Mouse (Mus musculus): ENCODE results near the gene Tex101.
"Not testable (repeated sequence)": the region's sequence is repeated elsewhere in the genome, so short reads cannot be mapped to it uniquely, and the experiment has no call there.

The Tex101 gene
- long read RNA-seq, experiment 1 = 0 reads
- long read RNA-seq, experiment 2 = 0 reads

DNA sequence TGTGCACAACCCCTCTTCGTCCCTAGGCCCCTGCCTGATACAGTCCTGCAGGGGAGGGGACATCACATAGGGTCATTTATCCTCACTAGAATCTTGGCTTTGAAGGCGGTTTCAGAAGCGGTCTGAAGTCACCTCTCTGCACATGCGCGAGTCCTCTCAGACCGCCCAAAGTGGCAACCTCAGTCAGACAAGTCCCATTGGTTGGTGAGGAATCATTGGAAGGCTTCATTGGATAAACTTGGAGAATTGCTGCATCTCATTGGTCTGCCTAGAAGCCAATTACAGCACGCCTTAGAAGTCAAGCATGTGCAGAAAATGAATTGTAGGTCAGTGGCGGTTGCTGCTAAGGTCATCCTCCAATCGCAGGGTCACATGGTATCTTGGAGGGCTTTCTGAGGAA is at the start of gene Tex101:
Gene Tex101, minus strand, starts transcription at position 101 of the 400 bp plus-strand sequence.
- intact Hi-C loops (cut with DNase I) = no loop called here

DNA sequence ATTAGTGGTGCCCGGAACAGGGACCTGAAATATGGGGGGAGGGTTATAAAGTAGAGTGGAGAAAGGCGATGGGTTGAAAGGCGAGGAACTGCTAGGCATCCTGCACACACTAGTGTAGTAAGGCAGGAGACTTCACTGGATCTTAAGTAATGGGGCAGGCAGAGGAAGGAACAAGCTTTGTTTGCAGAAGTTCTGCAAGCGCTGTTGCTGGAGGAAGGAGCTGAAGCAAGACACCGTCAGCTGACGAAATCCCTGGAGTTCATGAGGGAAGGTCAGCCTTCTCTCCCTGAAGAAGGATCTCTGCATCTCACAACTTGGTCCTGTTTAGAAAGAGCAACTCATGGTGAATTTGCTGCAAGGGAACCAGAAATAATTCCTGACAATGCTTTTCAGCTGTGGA is 38.6 kb upstream of the Tex101 start:
- intact Hi-C loops (cut with DNase I) = no loop called here

DNA sequence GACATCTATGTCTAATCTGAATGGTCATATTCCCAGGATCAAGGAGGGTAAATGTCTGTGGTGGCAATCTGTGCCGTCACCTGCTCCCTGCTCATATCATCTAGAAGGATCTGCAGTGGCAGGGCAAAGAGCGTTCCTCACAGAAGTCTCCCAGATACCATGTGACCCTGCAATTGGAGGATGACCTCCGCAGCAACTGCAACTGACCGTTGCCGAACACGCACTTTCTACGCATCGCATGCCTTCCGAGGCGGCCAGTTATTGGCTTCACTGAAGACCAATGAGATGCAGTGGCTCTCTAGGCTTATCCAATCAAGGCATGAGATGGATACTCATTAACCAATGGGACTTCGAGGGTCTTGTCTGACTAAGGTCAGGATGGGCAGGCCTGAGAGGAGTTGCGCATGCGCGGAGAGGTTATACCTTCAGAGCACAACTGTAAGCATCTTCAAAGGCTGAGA is 32.4 kb upstream of the Tex101 start, which contains the start of gene BC049730:
Gene BC049730, plus strand, starts transcription at position 411 of the 461 bp plus-strand sequence.
- intact Hi-C loops (cut with DNase I) = no loop called here

DNA sequence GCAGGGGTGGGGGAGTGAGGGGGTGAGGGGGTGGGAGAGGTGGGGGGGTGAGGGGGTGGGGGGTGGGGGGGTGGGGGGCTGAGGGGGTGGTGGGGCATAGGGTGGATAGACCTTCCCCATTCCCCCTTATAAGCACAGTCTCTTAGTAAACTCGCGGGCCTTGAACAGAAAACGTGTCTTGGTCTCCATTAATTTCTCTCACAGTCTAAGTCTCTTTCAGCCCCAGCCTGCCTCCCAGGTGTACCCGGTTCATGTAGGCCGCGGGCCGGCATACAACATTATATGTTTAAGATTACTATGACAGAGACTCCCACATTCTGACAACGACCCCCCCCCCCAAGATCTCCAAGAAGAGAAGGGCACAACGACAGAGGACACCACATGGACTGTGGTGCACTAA is 26.4 kb upstream of the Tex101 start:
- intact Hi-C loops (cut with DNase I) = not testable (repeated sequence)

DNA sequence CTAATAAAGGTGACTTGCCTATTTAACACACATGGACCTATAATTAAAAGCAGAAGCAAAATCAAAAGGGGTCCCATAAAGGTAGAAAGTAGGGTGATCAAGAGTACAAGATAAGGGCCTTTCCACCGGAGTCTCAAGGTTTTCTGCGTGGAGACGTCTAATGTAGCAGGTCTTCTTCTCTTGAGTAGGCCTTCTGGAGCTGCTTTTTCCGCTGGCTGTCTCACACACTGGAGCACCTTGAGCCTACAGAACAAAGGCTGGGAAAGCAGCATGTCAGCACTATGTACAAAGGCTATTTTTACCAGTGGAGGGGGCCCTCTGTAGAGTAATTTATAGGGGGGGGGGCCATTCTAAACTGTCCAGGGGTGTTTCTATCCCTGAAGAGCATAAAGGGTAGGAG is 21.4 kb upstream of the Tex101 start:
- intact Hi-C loops (cut with DNase I) = not testable (repeated sequence)

DNA sequence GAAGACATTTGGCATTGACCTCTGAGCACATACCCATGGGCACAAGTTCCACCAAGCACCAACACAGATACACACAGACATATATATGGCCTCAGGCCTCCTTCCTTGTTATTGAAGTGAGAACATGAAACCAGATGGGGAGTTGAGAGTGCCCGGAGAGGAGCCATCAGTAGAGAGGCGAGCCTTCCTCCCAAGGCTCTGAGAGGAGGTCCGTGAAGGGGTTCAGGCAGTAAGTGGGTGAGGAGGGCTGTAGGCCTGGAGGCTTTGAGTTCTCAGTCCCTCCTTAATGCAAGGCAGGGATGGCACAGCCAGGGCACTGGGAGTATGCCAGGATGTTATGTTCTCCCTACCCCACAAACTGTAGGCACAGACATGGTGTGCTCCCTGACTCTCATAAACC is 16.2 kb upstream of the Tex101 start:
- intact Hi-C loops (cut with DNase I) = not testable (repeated sequence)

DNA sequence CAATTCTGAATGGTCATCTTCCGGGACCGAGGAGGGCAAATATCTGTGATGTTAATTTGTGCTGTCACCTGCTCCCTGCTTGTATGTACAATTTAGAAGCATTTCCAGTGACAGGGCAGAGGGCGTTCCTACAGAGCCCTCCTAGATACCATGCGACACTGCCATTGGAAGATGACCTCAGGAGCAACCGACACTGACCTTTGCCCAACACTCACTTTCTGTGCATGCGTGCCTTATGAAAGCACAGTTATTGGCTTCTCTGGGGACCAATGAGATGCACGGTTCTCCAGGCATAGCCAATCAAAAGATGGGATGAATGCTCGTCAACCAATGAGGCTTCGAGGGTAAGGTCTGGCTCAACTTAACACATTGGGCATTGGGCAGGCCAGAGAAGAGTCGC is 11.0 kb upstream of the Tex101 start:
- intact Hi-C loops (cut with DNase I) = not testable (repeated sequence)

DNA sequence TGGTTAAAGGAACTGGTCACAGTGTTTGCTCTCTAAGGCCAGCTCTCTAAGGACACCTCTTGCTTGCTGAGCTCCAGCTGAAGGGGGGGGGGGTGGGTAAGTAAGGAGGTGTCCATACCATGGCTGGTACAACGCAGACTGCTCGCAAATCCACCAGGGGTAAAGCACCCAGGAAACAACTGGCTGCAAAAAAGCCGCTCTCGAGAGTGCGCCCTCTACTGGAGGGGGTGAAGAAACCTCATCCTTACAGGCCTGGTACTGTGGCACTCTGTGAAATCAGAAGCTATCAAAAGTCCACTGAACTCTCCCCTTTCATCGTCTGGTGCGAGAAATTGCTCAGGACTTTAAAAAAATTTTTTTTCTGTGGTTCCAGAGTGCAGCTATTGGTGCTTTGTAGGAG is 7.6 kb upstream of the Tex101 start:
- intact Hi-C loops (cut with DNase I) = not testable (repeated sequence)

DNA sequence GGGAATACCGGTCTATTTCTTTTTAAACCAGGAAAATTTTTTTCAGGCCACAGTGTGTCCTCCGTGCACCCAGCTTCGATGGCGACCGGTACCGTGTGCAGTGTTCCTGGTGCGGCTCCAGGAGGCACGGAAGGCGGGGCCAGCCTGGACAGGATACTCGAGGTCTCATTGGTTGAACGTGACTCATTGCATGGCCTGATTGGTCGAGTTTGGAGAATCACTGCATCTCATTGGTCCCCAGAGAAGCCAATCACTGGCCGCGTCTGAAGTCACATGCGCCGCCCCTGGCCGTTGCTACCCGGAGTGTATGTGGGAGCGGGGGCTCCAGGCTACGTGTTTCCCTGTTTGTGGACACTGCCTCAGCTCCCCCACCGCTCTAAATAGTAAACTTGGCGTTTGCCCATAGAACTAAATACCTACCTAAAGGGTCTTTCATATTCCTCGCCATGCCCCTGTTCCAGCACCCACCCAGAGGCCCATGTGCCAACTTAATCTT is 4.5 kb downstream of the Tex101 start:
- intact Hi-C loops (cut with DNase I) = no loop called here

DNA sequence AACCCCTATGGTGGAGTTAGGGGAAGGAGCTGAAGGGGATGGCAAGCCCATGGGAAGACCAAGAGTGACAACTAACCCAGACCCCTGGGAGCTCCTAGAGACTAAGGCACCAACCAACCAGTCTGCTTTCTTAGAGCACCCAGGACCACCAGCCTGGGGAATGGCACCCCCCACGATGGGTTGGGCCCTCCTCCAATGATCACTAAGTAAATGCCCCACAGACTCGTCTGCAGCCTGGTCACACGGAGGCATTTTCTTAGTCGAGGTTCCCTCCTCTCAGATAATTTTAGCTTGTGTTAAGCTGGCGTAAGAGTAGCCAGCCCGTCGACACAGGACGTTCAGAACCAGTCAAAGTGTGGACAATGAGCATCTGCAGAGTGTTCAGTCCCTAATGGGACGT is 11.5 kb downstream of the Tex101 start:
- intact Hi-C loops (cut with DNase I) = no loop called here

DNA sequence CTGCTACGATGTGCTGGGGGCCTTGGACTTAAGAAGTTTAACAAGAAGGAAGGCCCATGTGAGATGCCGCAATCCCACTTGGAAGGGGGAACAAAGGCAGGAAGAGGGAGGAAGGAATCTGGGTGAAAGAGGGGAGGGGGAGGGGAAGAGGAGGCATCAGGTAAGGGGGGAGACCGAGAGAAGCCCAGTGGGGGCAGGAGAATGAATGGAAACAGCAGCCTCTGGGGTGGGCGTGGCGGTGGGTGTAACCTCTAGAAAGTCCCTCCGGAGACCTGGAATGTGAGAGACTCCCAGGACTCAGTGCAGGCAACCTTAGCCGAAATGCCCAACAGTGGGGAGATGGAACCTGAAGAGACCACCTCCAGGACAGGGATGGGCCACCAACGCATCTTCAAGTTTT is 12.2 kb downstream of the Tex101 start:
- intact Hi-C loops (cut with DNase I) = no loop called here

DNA sequence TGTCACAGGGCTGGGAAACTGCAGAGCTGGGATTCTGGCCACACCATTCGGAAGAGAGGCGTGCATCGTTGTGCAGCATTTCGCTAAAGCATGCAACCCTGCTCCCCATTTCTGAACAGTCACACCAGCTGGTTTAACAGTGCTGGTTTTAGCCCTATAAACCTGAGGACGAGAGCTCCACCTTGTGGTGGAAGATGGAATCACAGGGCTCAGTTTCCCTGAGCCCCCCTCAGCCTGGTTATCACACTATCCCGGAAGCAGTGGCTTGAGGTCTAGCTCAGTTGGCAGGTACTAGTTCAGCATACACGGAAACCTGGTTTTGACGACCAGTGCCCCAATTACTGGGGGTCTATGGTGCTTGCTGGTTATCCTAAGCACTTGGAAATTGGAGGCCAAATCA is 13.9 kb downstream of the Tex101 start:
- intact Hi-C loops (cut with DNase I) = no loop called here

DNA sequence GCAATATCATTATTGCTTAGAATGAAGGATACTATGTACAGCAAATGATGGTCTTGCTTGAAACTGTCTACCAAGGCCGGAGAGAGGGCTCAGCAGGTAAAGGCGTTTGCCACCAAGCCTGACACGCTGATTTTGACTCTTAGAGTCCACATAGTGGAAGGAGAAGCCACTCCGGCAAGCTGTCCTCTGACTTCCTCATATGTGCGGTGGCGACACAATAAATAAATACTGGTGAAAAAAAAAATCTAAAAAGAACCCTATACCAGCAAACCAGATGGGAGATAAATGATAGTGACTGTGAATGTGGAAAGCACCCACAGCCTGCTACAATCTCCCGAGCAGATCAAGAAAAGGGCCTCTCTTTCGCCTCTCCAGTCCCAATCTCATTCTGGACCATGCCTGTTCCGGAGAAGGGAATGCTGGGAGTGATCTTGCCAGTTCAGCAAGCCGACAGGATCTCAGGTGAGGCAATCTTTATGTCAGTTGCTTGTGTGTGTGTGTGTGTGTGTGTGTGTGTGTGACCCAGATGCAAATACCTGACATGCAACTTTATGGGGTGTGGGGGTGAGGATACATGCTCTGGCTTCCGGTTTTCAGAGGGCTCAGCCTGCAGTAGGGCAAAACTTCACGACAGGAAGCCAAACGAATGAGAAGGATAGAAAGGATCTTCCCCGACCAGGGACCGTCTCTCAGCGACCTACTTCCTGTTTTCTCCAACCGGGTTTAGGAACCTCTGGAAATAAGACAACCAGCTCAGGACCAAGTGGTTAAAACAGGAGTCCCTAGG is 15.2 kb downstream of the Tex101 start:
- intact Hi-C loops (cut with DNase I) = no loop called here

DNA sequence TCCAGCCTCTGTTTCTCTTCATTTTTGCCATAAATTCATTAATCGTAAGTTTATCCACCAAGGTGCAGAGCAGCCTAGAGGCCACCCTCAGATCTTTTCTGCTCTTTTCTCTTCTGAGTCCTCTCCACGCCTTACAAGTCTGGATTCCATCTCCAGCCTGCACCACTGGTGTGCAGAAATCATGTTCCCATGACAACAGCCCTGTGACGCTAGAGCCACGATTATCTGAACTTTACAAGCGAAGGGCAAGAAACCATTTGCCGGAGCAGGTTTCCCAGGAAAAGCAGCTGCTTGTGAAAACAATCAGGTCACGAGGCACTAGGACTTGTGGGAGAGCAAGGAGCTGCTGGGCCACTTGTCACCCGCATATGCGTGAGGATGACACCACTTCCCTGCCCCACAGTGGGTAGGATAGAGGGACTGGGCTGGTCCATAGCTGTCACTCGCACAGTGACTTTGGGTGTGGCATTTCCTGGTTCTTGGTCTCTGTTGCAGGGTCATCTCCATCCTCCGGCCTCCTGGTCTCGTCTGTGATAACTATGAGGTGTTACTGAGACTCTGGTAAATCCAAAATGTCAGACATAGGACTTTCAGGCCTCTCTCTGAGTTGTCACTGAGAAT is 16.6 kb downstream of the Tex101 start:
- intact Hi-C loops (cut with DNase I) = loop anchor here (5.0 kb wide), 1 partner anchor 128 kb away; the partner anchor contains the start of gene Irgq

DNA sequence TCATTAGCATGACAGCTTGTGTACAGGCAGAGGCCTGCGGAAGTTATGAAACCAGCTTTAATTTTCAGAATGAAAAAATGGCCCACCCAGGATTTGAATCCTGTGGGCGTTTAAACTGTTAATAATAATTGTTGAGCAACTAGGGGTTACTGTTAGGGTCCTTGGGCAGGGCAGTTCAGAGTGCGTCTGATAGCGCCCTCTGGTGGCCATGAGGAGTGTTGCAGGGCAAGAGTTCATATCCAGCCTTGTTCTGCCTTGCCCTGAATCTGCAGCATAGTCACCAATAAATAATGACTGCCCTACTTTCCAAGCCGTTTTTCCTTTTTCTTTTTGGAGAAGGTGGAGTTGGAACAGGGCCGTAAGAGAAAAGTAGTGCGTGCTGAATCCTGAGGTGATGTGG is 22.8 kb downstream of the Tex101 start:
- intact Hi-C loops (cut with DNase I) = loop anchor here (2.0 kb wide), 1 partner anchor 53 kb away; no protein-coding TSS in a partner anchor

DNA sequence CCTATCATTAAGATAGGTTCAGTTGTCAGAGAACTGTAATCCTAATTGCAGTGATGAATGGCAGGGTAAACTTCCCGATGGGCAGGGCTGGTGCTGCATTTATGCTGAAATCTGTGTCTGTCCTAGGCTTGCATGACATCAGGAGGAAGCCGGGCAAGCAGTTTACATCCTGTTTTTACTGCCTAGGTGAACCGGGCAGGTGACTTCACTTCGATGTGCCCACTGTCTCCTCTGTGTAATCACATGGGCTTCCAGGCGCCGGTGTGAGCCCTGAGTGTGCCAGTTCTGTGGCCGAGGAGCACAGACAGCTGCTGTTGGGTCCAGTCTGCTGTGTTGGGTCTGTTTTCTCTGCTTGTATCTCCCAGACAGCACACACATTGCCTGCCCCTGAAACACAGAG is 30.0 kb downstream of the Tex101 start:
- intact Hi-C loops (cut with DNase I) = no loop called here

DNA sequence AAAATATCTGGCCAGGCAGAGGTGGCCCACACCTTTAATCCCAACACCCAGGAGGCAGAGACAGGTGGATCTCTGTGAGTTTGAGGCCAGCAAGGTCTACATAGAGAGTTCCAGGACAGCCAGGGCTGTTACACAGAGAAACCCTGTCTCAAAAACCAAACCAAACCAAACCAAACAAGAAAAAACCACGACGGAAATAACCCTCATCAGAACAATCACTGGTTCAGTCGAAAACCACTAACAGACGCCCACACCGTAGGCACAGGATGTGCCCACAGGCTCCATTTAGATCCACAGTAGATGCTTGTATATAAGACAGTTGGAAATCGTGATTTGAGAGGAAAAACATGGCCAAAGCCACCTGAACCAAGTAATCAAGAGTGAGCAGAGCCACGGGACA is 31.5 kb downstream of the Tex101 start:
- intact Hi-C loops (cut with DNase I) = no loop called here

DNA sequence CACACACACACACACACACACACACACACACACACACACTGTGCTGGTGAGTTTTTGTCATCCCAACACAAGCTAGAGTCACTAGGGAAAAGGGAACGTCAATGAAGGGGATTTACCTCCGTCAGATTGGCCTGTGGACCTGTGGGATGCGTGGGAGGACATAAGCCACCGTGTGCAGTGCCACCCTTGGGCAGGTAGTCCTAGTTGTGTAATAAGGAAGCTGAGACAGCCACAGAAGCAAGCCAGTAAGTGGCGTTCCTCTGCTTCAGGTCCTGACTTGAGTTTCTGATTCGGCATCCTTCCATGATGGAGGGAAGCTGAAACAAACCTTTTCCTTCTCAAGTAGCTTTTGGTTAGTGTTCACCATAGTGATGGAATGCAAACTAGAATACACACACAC is 32.0 kb downstream of the Tex101 start:
- intact Hi-C loops (cut with DNase I) = no loop called here

DNA sequence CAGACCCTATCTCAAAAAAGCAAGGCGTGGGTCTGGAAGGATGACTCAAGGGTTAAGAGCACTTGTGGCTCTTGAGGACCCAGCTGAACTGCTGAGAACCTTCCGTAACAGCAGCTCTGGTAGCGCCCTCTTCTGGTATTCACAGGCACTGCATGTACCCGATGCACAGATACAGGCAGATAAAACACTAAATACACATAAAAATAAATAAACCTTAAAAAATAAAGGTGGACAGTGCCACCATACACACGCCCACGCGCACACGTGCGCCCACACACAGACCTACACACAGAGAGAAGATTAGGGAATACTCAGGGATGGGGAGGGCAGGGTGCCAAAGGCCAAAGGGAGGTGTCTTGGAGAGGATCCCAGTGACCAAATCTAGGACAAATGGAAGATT is 34.0 kb downstream of the Tex101 start:
- intact Hi-C loops (cut with DNase I) = no loop called here

DNA sequence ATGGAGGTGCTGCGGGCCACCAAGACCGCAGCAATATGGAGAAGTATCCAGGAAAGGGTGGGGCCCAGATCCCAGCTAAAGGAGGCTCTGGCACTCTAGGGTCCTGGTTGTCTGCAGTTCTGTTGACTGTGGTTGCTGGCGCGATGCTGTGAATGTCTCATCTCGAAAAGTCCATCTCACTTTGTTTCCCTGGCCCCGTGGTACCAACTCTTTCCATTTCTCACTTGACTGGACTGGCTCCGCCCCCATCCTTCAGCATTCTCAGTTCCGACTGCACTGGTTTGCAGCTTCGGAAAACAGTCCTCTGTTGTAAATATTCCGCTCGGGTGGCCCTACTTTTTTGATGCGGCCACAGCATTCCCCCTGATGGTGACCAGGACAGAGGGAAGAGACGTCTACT is 36.0 kb downstream of the Tex101 start:
- intact Hi-C loops (cut with DNase I) = no loop called here

DNA sequence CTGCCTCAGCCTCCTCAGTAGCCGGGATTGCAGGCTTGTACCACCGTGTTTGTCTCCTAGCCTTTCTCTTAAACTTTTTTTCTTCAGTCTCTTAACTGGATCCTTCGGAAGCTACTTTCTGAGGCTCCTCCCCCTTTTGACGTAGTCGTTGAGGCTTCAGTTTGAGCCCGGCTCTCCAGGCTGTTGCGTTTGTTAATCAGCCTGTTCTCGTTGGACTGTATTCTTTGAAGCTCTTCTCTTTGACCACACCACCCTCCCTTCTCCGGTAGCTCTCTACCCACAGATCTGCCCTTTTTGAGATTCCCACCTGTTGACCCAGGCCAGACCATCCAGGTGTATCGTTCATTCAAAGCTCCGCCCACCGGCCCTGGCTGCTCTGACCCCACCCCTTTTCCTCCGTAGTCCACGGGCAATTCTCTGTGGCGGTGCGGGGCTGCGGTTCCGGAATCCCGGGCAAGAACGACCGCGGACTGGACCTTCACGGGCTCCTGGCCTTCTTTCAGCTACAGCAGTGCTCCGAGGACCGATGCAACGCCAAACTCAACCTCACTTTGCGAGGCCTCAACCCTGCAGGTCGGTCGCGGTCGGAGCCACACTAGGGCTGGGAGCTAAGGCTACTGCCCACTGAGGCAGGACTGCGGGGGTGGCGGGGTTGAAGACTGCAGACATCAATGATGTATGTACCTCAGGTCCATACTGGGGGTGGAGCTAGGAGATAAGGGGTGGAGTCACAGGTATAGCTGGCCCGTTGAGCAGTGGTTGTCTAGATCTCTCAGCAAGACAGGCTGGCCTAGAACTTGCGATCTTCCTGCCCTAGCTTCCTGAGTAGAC is 38.2 kb downstream of the Tex101 start:
- intact Hi-C loops (cut with DNase I) = no loop called here

DNA sequence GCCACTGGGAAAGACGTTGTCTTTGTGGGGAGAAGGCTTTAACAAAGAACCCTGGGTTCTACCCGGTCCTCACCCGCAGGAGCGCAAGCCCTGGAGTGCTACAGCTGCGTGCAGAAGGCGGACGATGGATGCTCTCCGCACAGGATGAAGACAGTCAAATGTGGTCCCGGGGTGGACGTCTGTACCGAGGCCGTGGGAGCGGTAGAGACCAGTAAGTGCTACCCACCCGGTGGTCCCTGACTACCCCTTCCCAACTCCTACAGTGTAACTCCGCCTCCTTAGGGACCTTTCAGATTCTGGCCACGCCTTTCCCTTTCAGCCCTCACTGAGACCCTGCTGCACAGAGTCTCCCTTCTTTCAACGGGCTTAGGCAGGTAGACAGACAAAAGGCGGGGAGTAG is 39.4 kb downstream of the Tex101 start:
- intact Hi-C loops (cut with DNase I) = no loop called here
